Mouse (Mus musculus): Measurements from ENCODE around the gene Bbs2.

The Bbs2 gene

GRCm38 (mm10) chr8:94087964-94088363 lies 10.8 kb downstream of the Bbs2 start:
- Histone ChIP-seq H3K4me3 (replicated peaks; ENCODE audit: low read length) (no peak overlapping the region), H3K9me3 (ENCODE audit: low read length) (no peaks in the 10 kb centered on the region), H3K4me1 (replicated peaks; ENCODE audit: low read depth, low read length) (peaks cover 30% of the 10 kb centered on the region), H3K36me3 (ENCODE audit: insufficient read depth, low read length) (no peaks in the 10 kb centered on the region), H3K27me3 (ENCODE audit: insufficient read depth, low read length) (no peaks in the 10 kb centered on the region)
- no peak for TF ChIP-seq POU5F1 (IDR thresholded peaks at IDR 0.05; ENCODE audit: borderline replicate concordance, low read length)
- no peak for TF ChIP-seq CTCF (conservative IDR thresholded peaks at IDR 0.05; ENCODE audit: low read length)
- no peak for TF ChIP-seq NANOG (IDR thresholded peaks at IDR 0.05; ENCODE audit: borderline replicate concordance, low read length)

- no peaks in the 10 kb centered on the region for H3K9me3 ChIP-seq (ENCODE audit: low read length)
- H3K27me3 ChIP-seq (ENCODE audit: insufficient read depth, low read length) = no peaks in the 10 kb centered on the region
- H3K4me1 ChIP-seq (replicated peaks; ENCODE audit: low read depth, low read length) = peaks cover 10% of the 10 kb centered on the region; the same call in 1 of the 2 replicates
- TF ChIP-seq NANOG (IDR thresholded peaks at IDR 0.05; ENCODE audit: borderline replicate concordance, low read length) = no peak
- H3K4me3 ChIP-seq (replicated peaks; ENCODE audit: low read length) = no peak overlapping the region
- peaks cover 10% of the 10 kb centered on the region for H3K36me3 ChIP-seq (ENCODE audit: insufficient read depth, low read length)
Observed at GRCm38 (mm10) chr8:94076461-94077192, 22.1 kb downstream of the Bbs2 start.

DNA sequence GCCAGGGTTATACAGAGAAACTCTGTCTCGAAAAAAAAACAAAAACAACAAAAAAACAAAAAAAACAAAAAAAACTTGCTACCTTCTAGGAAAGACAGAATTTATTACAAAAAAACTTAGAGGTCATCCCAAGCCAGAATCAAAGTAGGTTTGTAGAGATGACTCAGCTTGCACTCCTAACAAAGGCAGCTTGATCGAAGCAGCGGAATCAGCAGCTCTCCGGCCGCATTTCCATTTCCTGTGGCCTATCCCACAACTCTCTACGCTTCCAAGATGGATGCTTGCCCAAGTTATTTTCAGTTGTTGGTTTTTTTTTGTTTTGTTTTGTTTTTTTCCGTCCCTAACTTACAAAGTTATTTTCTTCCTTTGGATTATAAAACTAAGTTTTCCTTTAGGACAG lies 29.9 kb downstream of the Bbs2 start:
- H3K9me3 ChIP-seq (ENCODE audit: low read length) = no peaks in the 10 kb centered on the region
- TF ChIP-seq NANOG (IDR thresholded peaks at IDR 0.05; ENCODE audit: borderline replicate concordance, low read length) = no peak
- H3K4me1 ChIP-seq (replicated peaks; ENCODE audit: low read depth, low read length) = peaks cover 75% of the 10 kb centered on the region
- H3K4me3 ChIP-seq (replicated peaks; ENCODE audit: low read length) = no peak overlapping the region
- H3K36me3 ChIP-seq (ENCODE audit: insufficient read depth, low read length) = peaks cover 29% of the 10 kb centered on the region
- H3K27me3 ChIP-seq (ENCODE audit: insufficient read depth, low read length) = no peaks in the 10 kb centered on the region

DNA sequence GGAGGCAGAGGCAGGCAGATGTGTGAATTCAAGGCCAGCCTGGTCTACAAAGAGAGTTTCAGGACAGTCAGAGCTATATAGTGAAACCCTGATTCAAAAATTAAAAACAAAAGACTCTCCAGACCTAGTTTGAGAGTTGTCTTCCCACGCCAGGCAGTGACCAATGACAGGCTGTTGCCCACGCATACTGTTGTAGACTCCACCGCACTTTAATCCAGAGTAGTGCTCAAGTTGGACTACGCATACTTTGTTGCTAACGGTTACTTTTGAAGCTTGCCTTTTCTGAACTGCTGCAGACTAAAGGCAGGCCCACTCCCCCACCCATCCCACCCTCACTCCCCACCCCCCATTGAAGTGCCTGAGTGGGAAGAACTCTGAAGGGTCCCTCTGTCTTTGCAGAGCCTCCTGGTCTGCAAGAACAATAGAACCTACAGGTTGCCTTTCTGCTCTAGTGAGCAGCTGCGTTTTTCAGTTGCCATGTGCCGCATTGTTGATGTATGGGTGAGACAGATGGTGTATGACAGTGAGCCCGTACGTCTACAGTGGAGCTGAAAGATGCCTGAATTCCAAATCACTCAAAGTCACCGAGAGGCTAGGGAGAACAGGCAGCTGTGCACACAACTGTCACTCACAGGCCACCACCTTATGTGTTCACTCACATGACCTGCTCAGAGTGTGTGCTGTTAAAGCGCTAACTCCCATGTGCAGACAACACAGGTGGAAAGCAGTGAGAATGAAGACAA lies 32.4 kb downstream of the Bbs2 start:
- no peak overlapping the region for H3K4me3 ChIP-seq (replicated peaks; ENCODE audit: low read length)
- peaks cover 40% of the 10 kb centered on the region for H3K36me3 ChIP-seq (ENCODE audit: insufficient read depth, low read length)
- no peaks in the 10 kb centered on the region for H3K27me3 ChIP-seq (ENCODE audit: insufficient read depth, low read length)
- peaks cover 74% of the 10 kb centered on the region for H3K4me1 ChIP-seq (replicated peaks; ENCODE audit: low read depth, low read length)
- TF ChIP-seq NANOG (IDR thresholded peaks at IDR 0.05; ENCODE audit: borderline replicate concordance, low read length) = no peak
- TF ChIP-seq POU5F1 (IDR thresholded peaks at IDR 0.05; ENCODE audit: borderline replicate concordance, low read length) = no peak
- H3K9me3 ChIP-seq (ENCODE audit: low read length) = no peaks in the 10 kb centered on the region

DNA sequence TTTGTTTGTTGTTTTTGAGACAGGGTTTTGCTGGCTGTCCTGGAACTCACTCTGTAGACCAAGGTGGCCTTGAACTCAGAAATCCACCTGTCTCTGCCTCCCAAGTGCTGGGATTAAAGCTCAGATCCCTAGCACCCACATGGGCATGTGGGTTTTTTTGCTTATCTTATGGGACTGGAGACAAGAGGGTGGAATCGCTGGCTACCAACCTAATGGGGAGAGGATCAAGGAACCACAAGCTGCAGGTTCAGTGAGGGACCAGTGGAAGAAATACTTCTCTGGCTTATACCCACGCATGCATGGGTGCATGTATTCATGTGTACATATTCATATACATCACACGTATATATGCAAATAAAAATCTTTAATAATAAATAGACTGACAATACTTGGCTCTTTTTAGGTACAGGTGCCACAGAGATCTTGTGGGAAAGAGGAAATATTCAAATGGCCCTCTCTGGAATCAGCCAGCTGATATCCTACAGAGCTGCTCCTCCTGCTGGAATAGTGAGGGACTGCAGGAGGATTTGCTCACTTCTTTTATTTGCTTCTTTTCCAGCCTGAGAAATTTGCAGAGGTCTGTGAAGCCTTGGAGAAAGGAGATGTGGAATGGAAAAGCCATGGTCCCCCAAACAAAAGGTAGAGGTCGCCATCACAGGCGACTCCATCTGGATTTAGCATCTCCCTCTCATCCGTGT lies 41.4 kb downstream of the Bbs2 start:
- TF ChIP-seq NANOG (IDR thresholded peaks at IDR 0.05; ENCODE audit: borderline replicate concordance, low read length) = no peak
- peak; percentile 96 for TF ChIP-seq CTCF (conservative IDR thresholded peaks at IDR 0.05; ENCODE audit: low read length)
- Histone ChIP-seq H3K27me3 (ENCODE audit: insufficient read depth, low read length) (no peaks in the 10 kb centered on the region), H3K9me3 (ENCODE audit: low read length) (no peaks in the 10 kb centered on the region), H3K4me1 (replicated peaks; ENCODE audit: low read depth, low read length) (no peaks in the 10 kb centered on the region), H3K36me3 (ENCODE audit: insufficient read depth, low read length) (peaks cover 72% of the 10 kb centered on the region), H3K4me3 (replicated peaks; ENCODE audit: low read length) (no peak overlapping the region)

DNA sequence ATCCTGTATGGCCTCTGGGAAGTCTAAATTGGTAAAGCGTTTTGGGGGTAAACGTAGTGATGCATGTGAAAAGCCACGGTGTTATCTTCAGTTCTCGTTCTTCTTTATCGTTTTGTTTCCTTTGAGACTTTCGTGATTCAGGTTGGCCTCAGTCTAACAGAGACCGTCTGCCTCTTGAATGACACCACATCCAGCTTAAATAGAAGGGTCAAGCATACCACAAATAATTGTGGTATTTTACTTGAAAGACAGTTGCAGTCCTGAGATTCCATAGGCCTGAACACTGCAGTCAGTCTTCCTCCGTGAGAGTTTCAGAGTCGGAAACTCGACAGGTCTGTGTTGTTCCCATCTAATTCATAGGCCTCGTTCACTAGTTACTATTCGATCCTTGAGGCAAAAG lies 46.0 kb downstream of the Bbs2 start:
- Histone ChIP-seq H3K9me3 (ENCODE audit: low read length) (no peaks in the 10 kb centered on the region), H3K36me3 (ENCODE audit: insufficient read depth, low read length) (peaks cover 65% of the 10 kb centered on the region), H3K27me3 (ENCODE audit: insufficient read depth, low read length) (no peaks in the 10 kb centered on the region), H3K4me3 (replicated peaks; ENCODE audit: low read length) (no peak overlapping the region), H3K4me1 (replicated peaks; ENCODE audit: low read depth, low read length) (no peaks in the 10 kb centered on the region)
- TF ChIP-seq CTCF (conservative IDR thresholded peaks at IDR 0.05; ENCODE audit: low read length) = no peak
- no peak for TF ChIP-seq POU5F1 (IDR thresholded peaks at IDR 0.05; ENCODE audit: borderline replicate concordance, low read length)
- no peak for TF ChIP-seq NANOG (IDR thresholded peaks at IDR 0.05; ENCODE audit: borderline replicate concordance, low read length)

GRCm38 (mm10) chr8:94047845-94048244 lies 50.9 kb downstream of the Bbs2 start:
- Histone ChIP-seq H3K36me3 (ENCODE audit: insufficient read depth, low read length) (peaks cover 21% of the 10 kb centered on the region), H3K4me3 (replicated peaks; ENCODE audit: low read length) (no peak overlapping the region), H3K4me1 (replicated peaks; ENCODE audit: low read depth, low read length) (no peaks in the 10 kb centered on the region), H3K9me3 (ENCODE audit: low read length) (no peaks in the 10 kb centered on the region), H3K27me3 (ENCODE audit: insufficient read depth, low read length) (no peaks in the 10 kb centered on the region)
- TF ChIP-seq POU5F1 (IDR thresholded peaks at IDR 0.05; ENCODE audit: borderline replicate concordance, low read length) (no peak), NANOG (IDR thresholded peaks at IDR 0.05; ENCODE audit: borderline replicate concordance, low read length) (no peak)

GRCm38 (mm10) chr8:94037806-94038205 lies 60.9 kb downstream of the Bbs2 start:
- H3K4me1 ChIP-seq (replicated peaks; ENCODE audit: low read depth, low read length) = peaks cover 42% of the 10 kb centered on the region
- no peak for TF ChIP-seq CTCF (conservative IDR thresholded peaks at IDR 0.05; ENCODE audit: low read length)
- TF ChIP-seq POU5F1 (IDR thresholded peaks at IDR 0.05; ENCODE audit: borderline replicate concordance, low read length) = no peak
- TF ChIP-seq NANOG (IDR thresholded peaks at IDR 0.05; ENCODE audit: borderline replicate concordance, low read length) = no peak
- H3K9me3 ChIP-seq (ENCODE audit: low read length) = no peaks in the 10 kb centered on the region

More at GRCm38 (mm10) chr8:94037806-94038205, 60.9 kb downstream of the Bbs2 start:
- Histone ChIP-seq H3K36me3 (ENCODE audit: insufficient read depth, low read length) (peaks cover 25% of the 10 kb centered on the region), H3K4me3 (replicated peaks; ENCODE audit: low read length) (peak overlapping the region; percentile 91), H3K27me3 (ENCODE audit: insufficient read depth, low read length) (no peaks in the 10 kb centered on the region)
